Mouse (Mus musculus) forebrain, postnatal 0 days (tissue): ENCODE measurements around the gene BC030867. TPM values are rescaled to one million over a fixed set of nuclear protein-coding genes. Genes with fewer than 3 reads are reported as not detected.

Experiments
- ATAC-seq: fragments of 200-750 bp; cut with Nextera tagmentation; 2 replicates; pipeline ENCODE4 v1.8.0; 2017; ENCODE audit warnings: mild to moderate bottlenecking, moderate library complexity
- DNase-seq: peaks from one replicate; pipeline ENCODE4 v3.0.0-alpha.2; 2015
- H3K27ac ChIP-seq: fragments of 300-500 bp; sonication (generic); 2 replicates; pipeline ENCODE4 v1.5.1; 2014; ENCODE audit warnings: low read depth, mild to moderate bottlenecking, antibody characterized with exemption, low read length, moderate library complexity, mixed read lengths
- H3K27me3 ChIP-seq: fragments of 300-500 bp; sonication (generic); 2 replicates; pipeline ENCODE4 v1.6.1; 2014; ENCODE audit warnings: mild to moderate bottlenecking, low read length, mixed read lengths; ENCODE audit not compliant: insufficient read depth
- H3K36me3 ChIP-seq: fragments of 300-500 bp; sonication (generic); 2 replicates; pipeline ENCODE4 v1.6.1; 2014; ENCODE audit warnings: mild to moderate bottlenecking, moderate library complexity; ENCODE audit not compliant: insufficient read depth
- H3K4me1 ChIP-seq: fragments of 300-500 bp; sonication (generic); 2 replicates; pipeline ENCODE4 v1.6.1; 2014; ENCODE audit warnings: antibody characterized with exemption; ENCODE audit not compliant: insufficient read depth
- H3K4me2 ChIP-seq: fragments of 300-500 bp; sonication (generic); 2 replicates; pipeline ENCODE4 v1.6.1; 2014; ENCODE audit warnings: low read depth, mild to moderate bottlenecking, moderate library complexity
- H3K4me3 ChIP-seq: fragments of 300-500 bp; sonication (generic); 2 replicates; pipeline ENCODE4 v1.5.1; 2014; ENCODE audit warnings: low read depth, low read length, mixed read lengths
- H3K9ac ChIP-seq: fragments of 300-500 bp; sonication (generic); 2 replicates; pipeline ENCODE4 v1.6.1; 2014; ENCODE audit warnings: mild to moderate bottlenecking
- H3K9me3 ChIP-seq: fragments of 300-500 bp; sonication (generic); 2 replicates; pipeline ENCODE4 v1.6.1; 2016; ENCODE audit warnings: low read length
- CTCF ChIP-seq: sonication (generic); IDR thresholded peaks from 2 replicates; pipeline ENCODE4 v1.5.1; 2016; ENCODE audit warnings: antibody characterized with exemption, control low read depth, low read depth
- WGBS: fragments of 180-500 bp; shearing (Covaris S2); extraction: QIAGEN DNeasy Blood & Tissue Kit; methylation state at CpG from one replicate; pipeline ENCODE4 v1.1.7; 2014; 5-methylcytosine and 5-hydroxymethylcytosine counted together
- polyA plus RNA-seq: library from polyadenylated mRNA; unstranded; fragments of >200 nt; fragmentation: Nextera tagmentation; extraction: Ambion mirVana; gene quantifications from 2 replicates; pipeline ENCODE4 v1.2.1, GENCODE M21; 2015
- total RNA-seq: library from RNA; depleted of rRNA; stranded (reverse); fragments of >200 nt; gene quantifications from 2 replicates; pipeline ENCODE4 v1.2.3, GENCODE M21; 2014

The BC030867 gene
- total and polyA plus RNA-seq, 2 experiments from 2014 or later, result 0.62 to 1.5 TPM

DNA sequence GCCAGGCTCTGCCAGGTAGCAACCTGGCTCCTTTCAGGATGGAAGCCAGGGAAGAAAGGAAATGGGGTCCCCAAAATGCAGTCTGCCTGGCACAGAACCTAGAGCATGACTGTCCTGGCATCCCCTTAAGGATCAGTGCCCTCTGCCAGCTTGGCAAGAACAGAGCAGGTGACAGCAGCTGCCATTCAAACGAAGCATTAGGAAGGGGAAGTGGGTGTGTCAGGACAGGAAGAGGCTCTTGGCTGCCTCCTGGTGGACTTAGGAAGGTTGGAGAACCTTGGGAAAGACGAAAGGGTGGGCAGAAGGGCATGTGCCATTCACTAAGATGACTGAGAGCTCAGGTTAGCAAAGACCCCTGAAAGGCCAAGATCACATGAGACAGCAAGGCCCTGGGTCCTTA, 38.9 kb upstream of the BC030867 start:
- Histone ChIP-seq H3K27me3 (no peaks in the 10 kb centered on the region), H3K4me3 (no peak overlapping the region), H3K4me1 (peaks cover 22% of the 10 kb centered on the region), H3K9me3 (no peaks in the 10 kb centered on the region), H3K4me2 (no peak overlapping the region), H3K36me3 (peaks cover 22% of the 10 kb centered on the region), H3K27ac (no peak overlapping the region), H3K9ac (no peak overlapping the region)
- TF ChIP-seq CTCF, result peak; percentile 74
- 6% methylated on average over 2 of the region's 2 CpGs for WGBS
- ATAC-seq, result peak; percentile 12; the same call in 1 of the 2 replicates
- DNase-seq, result no peak

DNA sequence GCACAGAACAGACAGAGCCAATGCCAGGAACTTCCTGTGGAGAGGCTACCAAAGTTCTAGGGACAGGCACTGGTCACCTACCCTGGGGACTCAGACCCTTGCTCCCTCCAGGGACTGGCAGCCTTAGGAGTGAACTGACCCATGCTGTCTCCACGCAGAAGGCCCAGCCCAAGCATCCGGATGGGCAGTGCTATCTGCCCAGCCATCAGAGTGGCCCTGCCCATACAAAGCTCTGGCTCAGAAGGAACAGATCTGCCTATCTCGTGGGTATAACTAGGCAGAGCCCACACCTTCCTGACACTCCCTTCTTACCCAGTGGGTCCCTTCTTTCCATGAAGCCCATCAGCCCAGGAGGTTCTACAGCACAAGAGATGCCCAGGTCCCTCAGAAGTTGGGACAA, 38.5 kb upstream of the BC030867 start:
- DNase-seq, result no peak
- no peak overlapping the region for H3K4me2 ChIP-seq
- no peak overlapping the region for H3K9ac ChIP-seq
- 72% methylated on average over 3 of the region's 3 CpGs for WGBS
- no peak for ATAC-seq
- no peak for TF ChIP-seq CTCF
- no peak overlapping the region for H3K27ac ChIP-seq
- peaks cover 24% of the 10 kb centered on the region for H3K4me1 ChIP-seq
- H3K9me3 ChIP-seq, result no peaks in the 10 kb centered on the region
- H3K4me3 ChIP-seq, result no peak overlapping the region
- H3K27me3 ChIP-seq, result no peaks in the 10 kb centered on the region
- peaks cover 18% of the 10 kb centered on the region for H3K36me3 ChIP-seq

DNA sequence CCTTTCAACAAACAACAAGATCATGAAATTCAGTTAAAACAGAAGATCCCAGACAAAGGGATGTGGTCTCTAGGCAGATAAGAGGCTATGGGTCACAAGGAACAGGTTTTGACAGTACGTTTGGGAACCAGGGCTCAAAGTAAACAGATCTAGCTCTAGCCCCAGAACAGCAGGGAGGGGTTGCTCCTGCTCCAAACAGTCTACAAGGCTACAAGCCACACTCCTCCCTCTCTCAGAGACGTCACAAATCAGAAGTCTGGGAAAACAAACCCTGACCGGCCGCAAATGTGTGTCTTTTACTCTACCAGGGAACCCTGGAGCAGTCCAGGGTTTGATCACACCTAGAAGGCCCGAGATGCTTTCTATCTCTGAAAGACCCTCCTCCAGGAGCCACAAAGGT, 37.7 kb upstream of the BC030867 start:
- peaks cover 28% of the 10 kb centered on the region for H3K4me1 ChIP-seq
- TF ChIP-seq CTCF, result no peak
- H3K27me3 ChIP-seq, result no peaks in the 10 kb centered on the region
- 76% methylated on average over 5 of the region's 5 CpGs for WGBS
- ATAC-seq (no peak), DNase-seq (no peak)
- no peak overlapping the region for H3K27ac ChIP-seq
- no peak overlapping the region for H3K4me2 ChIP-seq
- H3K9ac ChIP-seq, result no peak overlapping the region
- H3K36me3 ChIP-seq, result peaks cover 9% of the 10 kb centered on the region
- H3K9me3 ChIP-seq, result no peaks in the 10 kb centered on the region
- no peak overlapping the region for H3K4me3 ChIP-seq

DNA sequence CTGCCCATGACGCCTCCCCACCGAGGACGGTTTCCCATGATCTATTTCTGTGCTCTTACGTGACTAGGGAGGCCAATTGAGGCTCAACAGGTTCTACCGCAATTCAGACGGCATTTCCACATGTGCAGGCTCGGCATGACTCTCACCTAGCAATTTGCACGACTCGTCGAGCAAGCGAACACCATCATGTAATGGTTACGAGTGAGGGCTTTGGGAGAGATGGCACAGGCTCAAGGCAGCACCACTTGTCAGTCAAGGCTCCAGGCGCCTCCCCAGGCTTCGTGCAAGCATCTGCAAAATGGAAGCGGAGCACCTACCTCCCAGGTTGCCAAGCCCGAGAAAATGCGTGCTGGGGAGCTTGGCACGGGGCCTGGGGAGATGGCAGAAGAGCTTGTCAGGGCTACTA, 36.7 kb upstream of the BC030867 start:
- H3K4me1 ChIP-seq, result peaks cover 33% of the 10 kb centered on the region
- H3K27ac ChIP-seq, result peak overlapping the region; percentile 45; the same call in 1 of the 2 replicates
- DNase-seq (no peak), ATAC-seq (no peak)
- WGBS, result 39% methylated on average over 18 of the region's 18 CpGs
- no peak for TF ChIP-seq CTCF
- H3K9me3 ChIP-seq, result no peaks in the 10 kb centered on the region
- no peaks in the 10 kb centered on the region for H3K27me3 ChIP-seq
- no peak overlapping the region for H3K4me3 ChIP-seq
- H3K9ac ChIP-seq, result no peak overlapping the region
- no peak overlapping the region for H3K4me2 ChIP-seq
- peaks cover 5% of the 10 kb centered on the region; the same call in 1 of the 2 replicates for H3K36me3 ChIP-seq

DNA sequence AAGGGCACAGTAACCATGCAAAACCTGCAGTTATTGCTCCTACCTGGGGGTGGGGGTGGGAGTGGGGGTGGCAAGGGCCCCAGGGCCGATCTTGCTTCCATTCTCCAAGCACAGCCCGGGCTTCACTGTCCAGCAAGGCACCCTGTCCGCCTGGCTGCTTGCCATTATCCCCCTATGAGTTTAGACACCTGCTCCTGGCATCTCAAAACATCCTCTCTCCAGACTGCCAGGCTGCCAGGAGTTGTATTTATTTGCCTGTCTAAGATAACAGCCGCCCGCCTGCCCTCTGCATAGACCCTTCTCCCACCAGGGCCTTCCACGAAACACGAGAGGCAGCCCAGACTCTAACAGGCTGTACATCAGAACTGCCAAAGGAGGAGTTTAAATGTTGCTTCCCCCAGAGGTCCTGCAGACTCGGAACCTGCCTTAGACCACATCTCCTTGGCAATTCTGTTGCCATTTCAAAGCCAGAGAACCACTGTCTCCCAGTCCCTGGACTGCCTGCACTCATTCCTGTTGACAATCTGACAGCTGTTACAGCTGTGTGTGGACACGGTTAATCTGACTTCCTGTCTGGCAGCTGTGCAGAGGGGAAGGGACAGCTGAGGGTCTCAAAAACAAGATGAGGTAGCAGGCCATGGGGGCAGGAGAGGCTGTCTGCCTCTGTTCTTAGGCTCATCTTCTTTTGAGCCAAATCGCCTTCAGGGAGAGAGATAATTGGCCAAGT, 34.1 kb upstream of the BC030867 start:
- Histone ChIP-seq H3K9ac (no peak overlapping the region), H3K27me3 (no peaks in the 10 kb centered on the region), H3K4me3 (no peak overlapping the region), H3K36me3 (peaks cover 9% of the 10 kb centered on the region), H3K4me2 (no peak overlapping the region), H3K9me3 (no peaks in the 10 kb centered on the region), H3K27ac (no peak overlapping the region), H3K4me1 (peaks cover 40% of the 10 kb centered on the region)
- WGBS, result 55% methylated on average over 10 of the region's 10 CpGs
- TF ChIP-seq CTCF, result no peak
- ATAC-seq (no peak), DNase-seq (no peak)

DNA sequence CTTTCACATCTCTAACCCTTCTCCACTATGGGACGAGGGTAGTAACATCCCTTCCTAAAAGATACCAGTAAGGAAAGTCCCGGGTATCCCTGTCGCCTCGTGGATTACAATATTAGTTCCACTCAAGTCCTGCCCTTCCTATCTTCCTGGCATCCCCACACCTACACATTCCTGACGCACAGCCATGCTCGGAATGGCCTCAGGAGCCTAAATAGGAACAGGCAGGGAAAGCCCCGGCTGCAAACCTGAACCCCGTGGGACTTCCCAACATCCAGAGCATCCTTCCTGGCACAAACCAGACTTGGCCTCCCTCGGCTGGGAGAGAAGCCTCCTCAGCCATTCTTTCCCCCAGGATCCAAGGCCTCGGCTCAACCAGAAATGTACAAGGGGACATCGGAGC, 33.2 kb upstream of the BC030867 start:
- no peak for TF ChIP-seq CTCF

DNA sequence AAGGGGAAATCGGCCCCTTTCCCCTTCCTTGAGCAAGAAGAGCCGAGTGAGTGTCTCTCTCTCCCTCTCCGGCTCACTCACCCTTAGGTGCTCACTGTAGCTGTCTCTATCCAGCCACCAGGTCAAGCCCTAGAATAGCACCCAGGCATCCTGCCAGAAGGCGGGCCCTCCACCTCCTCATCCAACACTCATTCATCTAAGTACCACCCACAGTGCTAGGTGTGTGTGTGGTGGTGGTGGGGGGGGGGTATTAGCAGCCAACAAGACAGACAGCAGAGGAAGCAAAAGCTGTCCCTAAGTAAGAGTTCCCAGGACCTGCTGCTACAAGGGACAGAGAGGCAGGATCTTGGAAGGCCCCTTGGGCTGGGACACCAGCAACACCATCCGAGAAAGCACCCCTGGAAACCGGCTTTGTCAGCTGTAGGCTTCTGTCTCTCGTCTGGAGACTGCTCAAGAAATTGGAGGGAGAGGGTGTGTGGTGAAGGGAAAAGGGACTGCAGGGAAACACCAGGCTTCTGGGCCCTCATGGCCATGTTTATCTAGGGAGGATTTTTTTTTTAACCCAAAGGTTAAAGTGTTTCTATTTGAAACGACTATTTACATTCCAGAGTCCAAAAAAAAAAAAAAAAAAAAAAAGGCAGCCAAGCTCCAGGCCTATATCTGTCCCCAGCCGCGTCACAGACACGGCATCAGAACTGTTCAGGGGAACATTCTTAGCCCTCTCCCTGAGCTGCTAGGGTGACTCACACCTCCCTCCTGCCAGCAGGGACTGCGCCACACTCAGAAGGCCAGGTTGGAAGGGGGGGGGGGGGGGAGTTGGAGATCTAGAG, 32.4 kb upstream of the BC030867 start:
- ATAC-seq, result no peak
- H3K9ac ChIP-seq, result no peak overlapping the region

More for the DNA sequence above, 33.2 kb upstream of the BC030867 start:
- H3K4me2 ChIP-seq, result peak overlapping the region; percentile 67; the same call in 1 of the 2 replicates
- 79% methylated on average over 11 of the region's 11 CpGs for WGBS
- no peaks in the 10 kb centered on the region for H3K27me3 ChIP-seq
- H3K9me3 ChIP-seq, result no peaks in the 10 kb centered on the region
- H3K4me1 ChIP-seq, result peaks cover 46% of the 10 kb centered on the region
- H3K9ac ChIP-seq, result no peak overlapping the region
- DNase-seq (no peak), ATAC-seq (no peak)
- H3K4me3 ChIP-seq, result no peak overlapping the region
- H3K27ac ChIP-seq, result no peak overlapping the region
- H3K36me3 ChIP-seq, result peaks cover 16% of the 10 kb centered on the region

More for the DNA sequence above, 32.4 kb upstream of the BC030867 start:
- Histone ChIP-seq H3K4me3 (no peak overlapping the region; the same call in 1 of the 2 replicates), H3K9me3 (no peaks in the 10 kb centered on the region), H3K27me3 (no peaks in the 10 kb centered on the region), H3K4me2 (peak overlapping the region; percentile 67), H3K27ac (no peak overlapping the region), H3K4me1 (peaks cover 46% of the 10 kb centered on the region), H3K36me3 (peaks cover 24% of the 10 kb centered on the region)
- no peak for DNase-seq
- WGBS, result 40% methylated on average over 12 of the region's 12 CpGs
- no peak for TF ChIP-seq CTCF
